Mouse (Mus musculus) B cell, adult 67 days (primary cell): ENCODE measurements around the gene Abca16. TPM values are rescaled to one million over a fixed set of nuclear protein-coding genes. Genes with fewer than 3 reads are reported as not detected.

Source experiments
- total RNA-seq, 2 experiments: library from RNA; stranded (reverse); gene quantifications; 4 replicates each; pipeline ENCODE4 v1.2.4; 2023

Abca16 gene
- not detected for total RNA-seq

GRCm38 (mm10) chr7:120409447-120409846, at the start of gene Abca16:
Abca16 (plus strand) TSS chr7:120409647.

Other genes with a start within 250 kb of the Abca16 start
- not detected for gene Anks4b, start 235.8 kb upstream of the Abca16 start, total RNA-seq
- gene Crym, start 207.5 kb upstream of the Abca16 start, total RNA-seq: not detected
- gene Abca14, start 205.7 kb upstream of the Abca16 start, total RNA-seq: not detected
- gene Abca15, start 81.0 kb upstream of the Abca16 start, total RNA-seq: not detected
- 10 to 100 TPM; 81.3 to 88.7 TPM for gene Uqcrc2, start 225.5 kb downstream of the Abca16 start, total RNA-seq